Mouse (Mus musculus) mouse trophoblast stem cell (cell line): Measurements from ENCODE around the gene Vps8.

Experiments used
- in situ Hi-C, 2 experiments: fragments of 300-500 bp; cut with MseI, MboI; formaldehyde crosslinking; loops; 2 replicates in 1 of 2; 3 replicates in 1 of 2; pipeline ENCODE4 v1.15.1; 2025

Vps8 gene

DNA sequence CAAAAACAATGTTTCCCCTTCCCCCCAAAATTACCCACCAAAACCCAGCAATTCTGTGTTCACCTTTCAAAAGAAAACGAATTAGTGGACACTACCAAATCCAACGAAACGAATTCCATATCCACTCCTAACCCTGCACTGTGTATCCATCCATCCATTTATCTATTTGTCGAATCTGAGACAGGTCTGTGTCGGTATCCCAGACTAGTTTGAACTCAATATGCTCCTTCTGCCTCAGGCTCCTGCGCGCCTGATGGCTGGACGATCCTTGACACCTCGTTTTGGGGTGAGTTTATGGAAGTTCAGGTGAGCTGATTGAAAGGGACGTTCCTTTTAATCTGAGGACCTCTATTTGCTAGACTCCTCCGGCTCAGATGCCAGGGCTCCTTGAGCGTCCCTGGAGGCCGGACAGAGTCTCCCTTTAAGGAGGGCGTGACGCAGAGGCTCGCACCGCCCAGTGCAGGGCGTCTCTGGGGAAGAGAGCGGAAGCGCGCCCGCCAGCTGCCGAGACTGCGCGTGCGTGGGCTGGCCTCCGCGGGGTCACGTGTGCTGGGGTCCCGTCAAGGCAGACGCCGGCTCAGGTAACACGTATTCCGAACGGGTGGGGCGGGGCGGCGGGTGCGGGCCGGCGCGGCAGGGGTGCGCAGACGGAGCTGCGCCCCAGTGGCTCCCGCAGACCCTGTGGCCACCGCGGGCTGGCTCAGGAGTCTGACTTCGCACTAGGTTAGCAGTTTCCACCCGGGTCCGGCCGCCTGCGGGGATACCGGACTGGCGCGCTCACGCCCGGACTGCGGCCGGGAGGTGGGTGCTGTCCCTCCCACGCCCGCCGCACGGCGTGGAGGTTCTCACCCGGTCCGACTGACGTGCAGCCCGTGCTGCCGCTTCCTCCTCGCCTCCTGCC lies at the start of gene Vps8:
Gene Vps8, plus strand, starts transcription at position 474 of the 901 bp plus-strand sequence.
- in situ Hi-C loops: no loop called here

GRCm38 (mm10) chr16:21373316-21373960 lies 49.5 kb upstream of the Vps8 start:
- in situ Hi-C loops: no loop called here

GRCm38 (mm10) chr16:21374067-21374466 lies 48.9 kb upstream of the Vps8 start:
- in situ Hi-C loops: no loop called here

GRCm38 (mm10) chr16:21375147-21375546 lies 47.8 kb upstream of the Vps8 start:
- in situ Hi-C loops: no loop called here

DNA sequence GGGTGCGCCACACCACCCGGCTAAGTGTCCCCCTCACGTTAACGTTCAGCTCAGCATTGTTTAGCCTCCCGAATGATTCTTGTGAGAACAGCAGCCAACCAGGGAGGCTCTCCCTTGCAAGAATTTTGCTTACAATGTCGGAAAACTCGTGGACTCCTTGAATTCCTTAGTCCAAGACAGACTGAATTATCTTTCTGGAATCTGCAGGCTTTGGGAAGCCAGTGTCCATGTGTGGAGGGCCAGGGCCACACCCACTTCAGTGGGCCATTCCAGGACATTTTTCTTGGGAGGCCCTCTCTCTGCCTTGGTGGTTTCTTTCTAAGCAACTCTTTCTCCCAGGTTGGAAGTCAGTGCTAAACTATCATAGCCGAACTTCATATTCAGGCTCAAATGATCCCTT lies 46.6 kb upstream of the Vps8 start:
- in situ Hi-C loops: no loop called here

DNA sequence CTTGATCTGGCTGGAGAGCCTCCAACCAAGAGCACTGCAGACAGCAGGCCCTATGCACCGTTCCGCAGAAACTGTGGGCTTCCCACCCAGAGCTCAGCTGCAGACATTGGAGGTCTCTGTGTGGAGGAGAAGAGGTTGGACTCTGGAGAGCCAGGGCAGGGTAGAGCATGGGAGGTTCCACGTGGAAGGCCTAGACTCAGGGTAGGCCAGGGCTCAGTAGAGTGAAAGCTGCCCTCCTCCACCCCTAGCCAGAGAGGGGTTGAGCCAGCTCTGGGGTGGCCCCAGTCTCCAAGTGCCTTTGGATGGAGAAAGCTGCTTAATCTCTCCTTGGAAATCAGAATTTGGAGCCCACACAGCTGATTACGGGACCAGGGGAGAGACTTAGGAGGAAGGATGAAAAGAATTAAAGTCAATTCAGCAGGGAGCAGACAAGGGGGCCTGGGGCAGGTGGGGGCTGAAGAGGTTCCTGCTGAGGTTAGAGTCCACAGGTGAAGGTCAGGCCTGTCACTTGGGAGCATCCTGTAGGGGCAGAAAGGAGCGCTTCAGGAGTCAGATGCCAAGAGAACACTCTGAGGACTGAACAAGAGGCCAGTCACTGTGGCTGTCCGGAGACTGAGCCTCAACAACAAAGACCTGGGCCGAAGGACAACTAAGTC lies 45.8 kb upstream of the Vps8 start:
- in situ Hi-C loops: no loop called here

DNA sequence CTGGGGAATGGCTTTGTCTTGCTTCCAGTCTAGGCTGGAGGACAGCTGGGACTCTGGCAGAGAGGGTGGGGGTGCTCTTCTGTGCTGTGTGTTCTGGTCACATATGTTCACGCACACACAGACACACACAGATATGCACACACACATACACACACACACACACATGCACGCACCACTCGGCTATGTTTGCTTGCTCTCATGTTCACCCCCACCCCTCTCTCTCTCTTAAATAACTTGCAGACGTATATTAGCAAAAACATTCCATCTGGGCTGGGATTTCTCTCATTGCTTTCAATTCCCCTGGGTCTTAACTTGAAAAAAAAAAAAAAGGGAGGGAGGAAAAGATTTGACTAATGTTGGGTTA lies 45.3 kb upstream of the Vps8 start:
- in situ Hi-C loops: no loop called here

DNA sequence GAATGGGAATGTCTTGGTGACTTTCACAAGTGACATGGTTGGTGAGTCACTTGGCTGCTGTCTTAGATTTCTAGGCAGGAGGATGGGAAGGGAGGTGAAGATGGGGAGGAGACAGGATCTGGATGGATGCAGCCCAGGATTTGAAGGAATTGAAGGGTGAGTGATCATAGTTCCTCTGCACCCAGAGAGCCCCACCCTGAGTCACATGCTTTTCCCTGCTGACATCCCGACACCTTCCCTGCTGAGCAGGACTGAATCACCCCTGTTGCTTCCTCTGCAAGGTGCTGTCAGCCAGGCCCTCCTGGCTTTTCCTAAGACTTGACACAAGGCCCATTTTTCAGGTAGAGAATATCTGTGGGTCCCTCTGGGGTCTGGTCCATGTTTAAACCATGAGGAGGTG lies 41.4 kb upstream of the Vps8 start:
- in situ Hi-C loops: no loop called here

- in situ Hi-C loops: no loop called here
Observed at GRCm38 (mm10) chr16:21382152-21382911, 40.6 kb upstream of the Vps8 start.

GRCm38 (mm10) chr16:21385926-21386881 lies 36.7 kb upstream of the Vps8 start:
- in situ Hi-C loops: no loop called here

DNA sequence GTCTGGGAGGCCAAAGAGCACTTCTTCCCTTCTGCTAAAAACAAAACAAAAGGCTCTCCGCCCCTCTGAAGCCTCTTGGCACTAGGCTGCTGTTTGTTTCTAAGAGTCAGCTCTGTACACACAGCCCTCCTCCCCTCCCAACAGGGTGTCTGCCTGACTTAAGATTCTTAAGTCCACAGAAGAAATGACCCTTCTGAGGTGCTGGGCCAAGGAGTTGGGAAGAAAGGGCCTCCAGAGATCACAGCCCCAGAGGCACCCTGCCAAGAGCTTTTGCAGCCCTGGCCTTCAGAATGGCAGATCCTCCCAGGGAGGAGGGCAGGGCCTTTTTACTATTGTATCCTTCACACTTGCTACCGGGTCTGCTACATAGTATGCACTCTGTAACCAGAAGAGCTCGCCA lies 33.6 kb upstream of the Vps8 start:
- in situ Hi-C loops: no loop called here

DNA sequence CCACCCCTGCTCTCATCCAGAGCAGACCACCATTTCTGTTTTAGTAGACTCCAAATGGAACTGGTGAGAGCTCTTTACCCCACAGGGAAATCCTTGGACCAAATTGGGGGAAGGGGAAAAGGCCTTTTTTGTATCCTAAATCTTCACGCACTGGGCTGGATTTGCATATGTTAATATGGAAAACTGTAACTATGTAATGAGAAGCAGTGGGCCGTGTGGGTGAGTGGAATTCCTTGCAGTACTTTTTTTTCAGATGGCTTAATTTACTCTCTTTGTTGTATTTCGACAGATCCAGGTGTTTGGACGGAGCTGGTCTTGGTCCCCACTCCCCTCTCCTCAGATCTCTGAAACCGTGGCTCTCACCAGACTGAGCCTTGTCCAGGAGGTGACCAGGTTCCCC lies 32.2 kb upstream of the Vps8 start:
- in situ Hi-C loops: loop anchor here (5.0 kb wide), 1 partner anchor 188 kb away; the partner anchor contains the start of gene Ephb3 (in 2 of the 2)

- in situ Hi-C loops: loop anchor here (5.0 kb wide), 1 partner anchor 190 kb away; the partner anchor contains the start of gene Ephb3 (in 2 of the 2)
Observed at GRCm38 (mm10) chr16:21392099-21392498, 30.8 kb upstream of the Vps8 start.

GRCm38 (mm10) chr16:21392517-21393112 lies 30.3 kb upstream of the Vps8 start:
- in situ Hi-C loops: loop anchor here (5.0 kb wide), 1 partner anchor 190 kb away; the partner anchor contains the start of gene Ephb3 (in 2 of the 2)

DNA sequence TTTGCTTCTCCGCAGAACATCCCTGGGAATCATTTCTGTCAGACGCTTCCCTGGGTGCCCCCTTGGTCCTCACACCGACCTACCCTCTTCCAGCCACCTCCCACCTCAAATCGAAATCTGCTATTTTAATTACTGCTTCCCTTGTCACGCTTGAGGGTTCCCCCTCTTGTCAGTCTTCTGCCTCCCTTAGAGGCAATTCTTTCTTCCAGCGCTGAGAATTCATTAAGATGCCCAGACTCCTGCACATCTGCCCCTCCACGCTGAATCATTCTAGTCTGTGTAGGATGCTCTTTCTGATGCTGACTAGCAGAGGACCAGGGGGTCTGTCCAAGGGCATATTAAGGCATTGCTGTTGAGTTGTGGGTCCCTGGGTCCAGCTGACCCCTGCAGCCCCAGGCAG lies 27.4 kb upstream of the Vps8 start:
- in situ Hi-C loops: no loop called here

GRCm38 (mm10) chr16:21397681-21398080 lies 25.2 kb upstream of the Vps8 start:
- in situ Hi-C loops: no loop called here

- in situ Hi-C loops: no loop called here
Observed at GRCm38 (mm10) chr16:21398345-21399051, 24.4 kb upstream of the Vps8 start.

- in situ Hi-C loops: no loop called here
Observed at GRCm38 (mm10) chr16:21399942-21400341, 23.0 kb upstream of the Vps8 start.

DNA sequence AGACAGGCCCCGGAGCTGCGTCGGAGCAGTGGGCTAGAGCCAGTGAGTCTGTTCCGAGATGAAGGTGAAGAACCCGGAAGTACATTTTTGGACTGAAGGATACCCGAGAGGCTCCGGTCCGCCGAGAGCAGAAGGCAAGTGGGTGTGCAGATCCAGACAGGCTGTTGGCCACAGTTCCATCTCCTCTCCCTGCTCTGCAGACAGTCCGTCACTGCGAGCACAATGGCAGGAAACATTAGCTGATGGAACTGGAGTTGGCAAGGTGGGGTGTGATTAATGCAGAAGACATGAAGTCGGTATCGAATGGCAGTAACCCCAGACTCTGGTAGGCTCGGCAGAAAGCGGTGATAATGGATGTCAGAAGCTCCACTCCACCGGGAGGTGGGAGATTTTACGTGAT lies 20.9 kb upstream of the Vps8 start:
- in situ Hi-C loops: no loop called here
